Comparison of ENCODE assay signal across 18 mouse cellular contexts in genomic region chr10:99358256-99358655, GRCm38 (mm10).
"Had no signal": no experiment of that assay in that cellular context is flagged by ENCODE, and none has a peak within 500 bp of the region (broad histone marks: within the 10 kb centered on the region; RNA-seq: fewer than 3 reads in every experiment).

No protein-coding gene starts in this region.

- H3K27ac ChIP-seq: kidney, postnatal 0 days; layer of hippocampus, adult 2 months; limb, embryonic 15.5 days; liver, embryonic 12.5 days; midbrain, embryonic 13.5 days; neural tube, embryonic 15.5 days; stomach, embryonic 15.5 days had no signal

- H3K27me3 ChIP-seq: limb, embryonic 15.5 days; liver, embryonic 12.5 days; midbrain, embryonic 13.5 days; neural tube, embryonic 15.5 days; stomach, embryonic 15.5 days had no signal

- H3K9me3 ChIP-seq: limb, embryonic 15.5 days; liver, embryonic 12.5 days; midbrain, embryonic 13.5 days; neural tube, embryonic 15.5 days; stomach, embryonic 15.5 days had no signal

- ATAC-seq: intestine, postnatal 0 days; liver, embryonic 12.5 days; midbrain, embryonic 13.5 days had no signal

- H3K36me3 ChIP-seq: limb, embryonic 15.5 days; liver, embryonic 12.5 days; midbrain, embryonic 13.5 days; neural tube, embryonic 15.5 days; stomach, embryonic 15.5 days had no signal

- H3K9ac ChIP-seq: limb, embryonic 15.5 days; liver, embryonic 12.5 days; lung, embryonic 14.5 days; midbrain, embryonic 13.5 days; neural tube, embryonic 15.5 days; stomach, embryonic 15.5 days had no signal

- DNase-seq: kidney, adult 8-10 months; kidney, postnatal 36 days; lung, embryonic 14.5 days; lung, postnatal 10 days; lung, postnatal 4 days; right cerebral cortex, postnatal 4 days; spleen, adult 18-20 months; thymus, adult 2 months; thymus, postnatal 36 days had no signal

- H3K4me3 ChIP-seq: layer of hippocampus, adult 2 months; limb, embryonic 15.5 days; liver, embryonic 12.5 days; midbrain, embryonic 13.5 days; myocyte; neural tube, embryonic 15.5 days; stomach, embryonic 15.5 days had no signal

- H3K4me2 ChIP-seq: limb, embryonic 15.5 days; liver, embryonic 12.5 days; lung, embryonic 14.5 days; midbrain, embryonic 13.5 days; neural tube, embryonic 15.5 days; stomach, embryonic 15.5 days had no signal

- H3K4me1 ChIP-seq: liver, embryonic 12.5 days; stomach, embryonic 15.5 days had no signal
